Mouse (Mus musculus) cortical plate, adult 2 months (tissue): ENCODE data around the gene Rpl35. TPM values are rescaled to one million over a fixed set of nuclear protein-coding genes. Genes with fewer than 3 reads are reported as not detected.
"Not testable (repeated sequence)": the region's sequence is repeated elsewhere in the genome, so short reads cannot be mapped to it uniquely, and the experiment has no call there.

Experiments used
- H3K27ac ChIP-seq: fragments of 200-500 bp; 2 replicates; pipeline ENCODE4 v1.5.1; 2012; ENCODE audit warnings: low read length, control low read depth, inconsistent platforms; ENCODE audit not compliant: insufficient read depth
- H3K4me1 ChIP-seq: fragments of 200-500 bp; 2 replicates; pipeline ENCODE4 v1.6.1; 2011; ENCODE audit warnings: low read length; ENCODE audit not compliant: control insufficient read depth, insufficient read depth
- H3K4me3 ChIP-seq: fragments of 200-500 bp; 2 replicates; pipeline ENCODE4 v1.5.1; 2011; ENCODE audit warnings: mild to moderate bottlenecking, low read length, control low read depth; ENCODE audit not compliant: insufficient read depth
- CTCF ChIP-seq: fragments of 200-500 bp; IDR thresholded peaks from 2 replicates; pipeline ENCODE4 v1.5.1; 2011; ENCODE audit warnings: mild to moderate bottlenecking, control low read depth, low read length; ENCODE audit not compliant: insufficient read depth; ENCODE audit errors: extremely low read depth
- POLR2A ChIP-seq: fragments of 200-500 bp; IDR thresholded peaks from 2 replicates; pipeline ENCODE4 v1.6.1; 2011; ENCODE audit warnings: mild to moderate bottlenecking, low read length, control low read depth; ENCODE audit not compliant: insufficient read depth; ENCODE audit errors: extremely low read depth
- polyA plus RNA-seq: library from polyadenylated mRNA; depleted of rRNA; stranded (reverse); fragments of >200 nt; gene quantifications from 2 replicates; pipeline ENCODE4 v1.2.3, GENCODE M21; 2012; rRNA removed

Gene Rpl35
- polyA plus RNA-seq = 254 and 275 TPM in 2 replicates

- H3K27ac ChIP-seq = no peak within 1 kb of the TSS
- H3K4me1 ChIP-seq = peaks cover 4% of the 10 kb centered on the region; the same call in 1 of the 2 replicates
- 0 out of 2 replicates have a peak, but pooled peaks have one; percentile 7 for TF ChIP-seq CTCF
- TF ChIP-seq POLR2A = no peak
- peak within 1 kb of the TSS; percentile 59 for H3K4me3 ChIP-seq
These were observed at the start of gene Rpl35 for GRCm38 (mm10) chr2:39005574-39006079. Gene Rpl35 (minus strand): TSS chr2:39005624.

DNA sequence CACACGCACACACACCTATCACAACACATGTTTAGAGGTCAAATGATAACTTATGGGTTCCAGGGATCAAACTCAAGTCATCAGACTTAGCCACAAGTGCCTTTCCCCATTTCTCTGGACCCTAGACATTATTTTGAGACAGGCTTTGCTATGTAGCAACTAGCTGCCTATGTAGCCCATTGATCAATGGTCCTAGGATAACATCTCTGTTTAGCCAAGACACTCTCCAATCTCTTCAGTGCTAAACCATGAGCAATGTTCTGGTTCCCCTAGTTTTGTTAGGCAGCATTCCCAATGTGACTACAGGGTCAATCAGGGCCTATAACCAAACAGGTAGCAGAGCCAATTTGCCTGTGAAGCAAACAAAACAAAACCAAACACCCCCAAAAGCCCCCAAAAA, 43.1 kb upstream of the Rpl35 start:
- H3K27ac ChIP-seq = no peak overlapping the region
- TF ChIP-seq POLR2A (no peak), CTCF (no peak)
- no peak overlapping the region for H3K4me3 ChIP-seq
- no peaks in the 10 kb centered on the region for H3K4me1 ChIP-seq

DNA sequence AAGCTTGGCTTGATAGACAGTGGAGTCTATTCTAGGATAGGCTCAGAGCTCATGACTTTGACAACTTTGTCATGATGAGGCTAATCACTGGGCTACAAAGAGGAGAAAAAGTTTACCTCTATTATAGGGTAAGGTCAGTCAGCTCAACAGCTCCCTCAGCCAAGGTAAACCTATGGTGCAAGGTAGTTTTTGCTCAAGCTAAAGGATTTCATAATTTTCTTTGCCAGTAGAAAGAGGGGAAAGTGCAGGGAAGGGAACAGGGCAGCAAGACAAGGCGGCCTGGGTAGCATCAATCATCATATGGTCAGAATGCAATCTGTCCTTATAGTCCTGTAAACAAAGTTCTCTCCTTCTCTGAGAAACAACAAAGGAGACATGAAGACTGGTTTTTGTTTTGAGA, 34.8 kb upstream of the Rpl35 start:
- Histone ChIP-seq H3K4me1 (no peaks in the 10 kb centered on the region), H3K27ac (no peak overlapping the region), H3K4me3 (no peak overlapping the region)
- TF ChIP-seq CTCF (no peak), POLR2A (no peak)

- no peak for TF ChIP-seq CTCF
- Histone ChIP-seq H3K4me3 (no peak overlapping the region), H3K4me1 (no peaks in the 10 kb centered on the region; the same call in 1 of the 2 replicates), H3K27ac (no peak overlapping the region; the same call in 1 of the 2 replicates)
These were observed 26.2 kb upstream of the Rpl35 start for GRCm38 (mm10) chr2:39031611-39032010.

GRCm38 (mm10) chr2:39020004-39020403, 14.6 kb upstream of the Rpl35 start:
- TF ChIP-seq CTCF (no peak), POLR2A (no peak)
- no peak overlapping the region for H3K27ac ChIP-seq
- no peak overlapping the region for H3K4me3 ChIP-seq
- no peaks in the 10 kb centered on the region for H3K4me1 ChIP-seq

GRCm38 (mm10) chr2:39016581-39016980, 11.2 kb upstream of the Rpl35 start:
- no peak overlapping the region for H3K4me3 ChIP-seq
- no peak for TF ChIP-seq POLR2A
- TF ChIP-seq CTCF = no peak
- peaks cover 2% of the 10 kb centered on the region; the same call in 1 of the 2 replicates for H3K4me1 ChIP-seq
- H3K27ac ChIP-seq = no peak overlapping the region

DNA sequence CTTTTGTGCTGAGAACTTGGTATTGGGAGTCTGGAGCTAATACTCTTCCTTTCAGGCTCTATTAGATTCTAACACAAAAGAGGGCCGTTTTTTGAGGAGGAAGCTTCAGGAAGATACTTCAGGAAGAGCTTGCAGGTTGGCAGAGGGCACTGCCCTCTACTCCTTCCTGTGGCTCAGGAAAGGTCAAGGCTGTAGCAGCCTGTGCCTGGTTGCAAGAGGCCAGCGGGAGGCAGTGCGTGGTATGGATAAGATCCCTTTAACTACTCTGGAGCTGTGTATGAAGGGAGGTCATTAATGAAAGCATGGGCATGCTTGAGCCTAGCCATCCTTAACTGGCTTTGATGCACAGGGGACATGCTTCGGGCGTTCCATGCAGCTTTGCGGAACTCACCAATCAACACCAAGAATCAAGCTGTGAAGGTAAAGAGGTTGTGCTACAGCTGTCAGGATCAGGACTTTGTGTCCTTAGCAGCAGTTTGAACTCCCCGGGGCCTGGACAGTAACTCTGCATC, 7.4 kb upstream of the Rpl35 start:
- Histone ChIP-seq H3K4me1 (peaks cover 8% of the 10 kb centered on the region; the same call in 1 of the 2 replicates), H3K4me3 (no peak overlapping the region), H3K27ac (no peak overlapping the region)
- TF ChIP-seq POLR2A (no peak), CTCF (no peak)

DNA sequence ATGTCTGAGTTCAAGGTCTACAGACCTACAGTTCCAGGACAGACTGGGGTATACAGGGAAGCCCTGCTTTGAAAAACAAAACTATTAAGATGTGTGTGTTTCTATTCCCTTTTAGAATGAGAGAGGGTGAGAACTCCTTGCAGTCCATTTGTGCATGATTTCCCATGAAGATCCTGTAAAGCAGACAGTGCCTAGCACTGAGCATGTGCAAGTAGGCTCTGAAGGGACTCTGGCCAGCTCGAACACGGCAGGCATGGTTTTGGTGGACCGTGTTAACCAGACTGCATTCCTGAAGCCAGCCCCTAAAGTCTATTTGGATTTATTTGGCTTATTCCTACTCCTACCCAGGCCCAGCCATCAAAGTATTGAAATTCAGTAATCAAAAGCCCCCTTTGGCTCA, 6.5 kb upstream of the Rpl35 start:
- Histone ChIP-seq H3K27ac (no peak overlapping the region), H3K4me3 (no peak overlapping the region), H3K4me1 (peaks cover 8% of the 10 kb centered on the region; the same call in 1 of the 2 replicates)
- no peak for TF ChIP-seq POLR2A
- no peak for TF ChIP-seq CTCF

DNA sequence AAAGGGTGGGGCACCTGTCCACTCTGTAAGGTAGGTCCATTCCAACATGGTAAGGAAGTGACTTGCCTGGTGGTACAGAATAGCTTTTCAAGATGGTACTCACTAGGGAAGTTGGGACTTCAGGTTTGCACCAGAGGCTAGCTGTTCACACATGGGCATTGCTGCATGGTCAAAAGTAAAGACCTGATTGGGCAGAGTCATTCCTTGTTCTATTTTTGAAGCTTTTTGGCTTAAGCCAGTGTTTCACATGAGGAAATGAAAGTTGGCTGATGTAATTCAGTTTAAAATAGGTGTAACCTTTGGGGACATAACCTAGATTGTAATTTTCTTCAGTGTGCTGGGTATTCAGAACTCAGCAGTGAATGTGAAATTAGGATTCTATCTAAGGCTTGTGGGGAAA, 5.8 kb upstream of the Rpl35 start:
- TF ChIP-seq CTCF (no peak), POLR2A (no peak)
- Histone ChIP-seq H3K27ac (no peak overlapping the region), H3K4me1 (peaks cover 8% of the 10 kb centered on the region; the same call in 1 of the 2 replicates), H3K4me3 (no peak overlapping the region)

- H3K4me3 ChIP-seq, H3K27ac ChIP-seq, H3K4me1 ChIP-seq: not testable (repeated sequence)
These were observed 4.7 kb upstream of the Rpl35 start for GRCm38 (mm10) chr2:39010144-39010543.
